Mouse (Mus musculus) MEL (cell line): Measurements from ENCODE around the gene Arhgef3. TPM values are rescaled to one million over a fixed set of nuclear protein-coding genes. Genes with fewer than 3 reads are reported as not detected.

Experiments used
- DNase-seq: peaks from one replicate; pipeline ENCODE4 v3.0.0; 2011; ENCODE audit warnings: low read depth, low spot score
- H3K27ac ChIP-seq: 2 replicates; pipeline ENCODE4 v1.5.1; 2012; ENCODE audit warnings: low read depth, mild to moderate bottlenecking, control low read depth, low read length, moderate library complexity; ENCODE audit not compliant: control insufficient read depth
- H3K27me3 ChIP-seq, 2 experiments: fragments of 150-350 bp in 1 of 2; sonication (generic) in 1 of 2; 2 replicates each; pipeline ENCODE4 v1.6.1; 2012; ENCODE audit warnings: low read length in 2 of 2, mild to moderate bottlenecking in 2 of 2, improper control_type of control experiment in 1 of 2, moderate library complexity in 1 of 2; ENCODE audit not compliant: insufficient read depth in 2 of 2, control insufficient read depth in 1 of 2
- H3K36me3 ChIP-seq, 2 experiments: 2 replicates each; pipeline ENCODE4 v1.6.1; 2012 to 2014; ENCODE audit warnings: low read length in 2 of 2, improper control_type of control experiment in 1 of 2, inconsistent platforms in 1 of 2, mild to moderate bottlenecking in 1 of 2; ENCODE audit not compliant: insufficient read depth in 2 of 2, control insufficient read depth in 1 of 2
- H3K4me1 ChIP-seq, 2 experiments: fragments of 150-350 bp in 1 of 2; sonication (generic) in 1 of 2; 2 replicates each; pipeline ENCODE4 v1.6.1; 2012; ENCODE audit warnings: low read length in 2 of 2, improper control_type of control experiment in 1 of 2, mild to moderate bottlenecking in 1 of 2; ENCODE audit not compliant: insufficient read depth in 2 of 2, control insufficient read depth in 1 of 2
- H3K4me3 ChIP-seq, 2 experiments: fragments of 150-350 bp in 1 of 2; sonication (generic) in 1 of 2; 2 replicates each; pipeline ENCODE4 v1.5.1; 2012; ENCODE audit warnings: low read depth in 2 of 2, low read length in 2 of 2, mild to moderate bottlenecking in 2 of 2, moderate library complexity in 2 of 2, control low read depth in 1 of 2, improper control_type of control experiment in 1 of 2; ENCODE audit not compliant: control insufficient read depth in 1 of 2, insufficient read depth in 1 of 2
- H3K79me2 ChIP-seq: 2 replicates; pipeline ENCODE4 v1.6.1; 2012; ENCODE audit warnings: mild to moderate bottlenecking, low read length, moderate library complexity; ENCODE audit not compliant: control insufficient read depth, poor library complexity, insufficient read depth
- H3K9ac ChIP-seq: 2 replicates; pipeline ENCODE4 v1.6.1; 2012; ENCODE audit warnings: low read depth, mild to moderate bottlenecking, control low read depth, low read length, moderate library complexity; ENCODE audit not compliant: control insufficient read depth, poor library complexity, severe bottlenecking
- H3K9me3 ChIP-seq: fragments of 150-350 bp; sonication (generic); replicated peaks from 2 replicates; pipeline ENCODE4 v1.6.1; 2012; ENCODE audit warnings: mild to moderate bottlenecking, low read length, improper control_type of control experiment, moderate library complexity; ENCODE audit not compliant: insufficient read depth
- CHD2 ChIP-seq: IDR thresholded peaks from 2 replicates; pipeline ENCODE4 v1.6.1; 2011; ENCODE audit warnings: low read length, improper control_type of control experiment
- CTCF ChIP-seq, 3 experiments: IDR thresholded peaks in 2 of 3; conservative IDR thresholded peaks in 1 of 3; 2 replicates each; pipeline ENCODE4 v1.5.1; 2011 to 2012; ENCODE audit warnings: low read length in 3 of 3, low read depth in 2 of 3, mild to moderate bottlenecking in 2 of 3, improper control_type of control experiment in 1 of 3, inconsistent platforms in 1 of 3, mixed read lengths in 1 of 3, moderate library complexity in 1 of 3; ENCODE audit not compliant: control insufficient read depth in 1 of 3, insufficient read depth in 1 of 3, poor library complexity in 1 of 3, severe bottlenecking in 1 of 3
- EP300 ChIP-seq, 2 experiments: IDR thresholded peaks; 2 replicates each; pipeline ENCODE4 v1.6.1; 2011; ENCODE audit warnings: improper control_type of control experiment in 2 of 2, low read length in 2 of 2, low read depth in 1 of 2, mild to moderate bottlenecking in 1 of 2
- ETS1 ChIP-seq: IDR thresholded peaks from 2 replicates; pipeline ENCODE4 v1.6.1; 2012; ENCODE audit warnings: low read depth, mild to moderate bottlenecking, inconsistent platforms, low read length, improper control_type of control experiment, moderate library complexity
- GATA1 ChIP-seq: IDR thresholded peaks from 2 replicates; pipeline ENCODE4 v1.6.1; 2011; ENCODE audit warnings: low read depth, low read length, improper control_type of control experiment
- HCFC1 ChIP-seq: IDR thresholded peaks from 2 replicates; pipeline ENCODE4 v1.6.1; 2012; ENCODE audit warnings: low read depth, mild to moderate bottlenecking, inconsistent platforms, low read length, improper control_type of control experiment, moderate library complexity
- JUND ChIP-seq: IDR thresholded peaks from 2 replicates; pipeline ENCODE4 v1.6.1; 2011; ENCODE audit warnings: low read depth, mild to moderate bottlenecking, improper control_type of control experiment, low read length
- KAT2A ChIP-seq: conservative IDR thresholded peaks from 2 replicates; pipeline ENCODE4 v1.6.1; 2012; ENCODE audit warnings: low read depth, low read length, improper control_type of control experiment, inconsistent platforms
- MAFK ChIP-seq: IDR thresholded peaks from 2 replicates; pipeline ENCODE4 v1.6.1; 2011; ENCODE audit warnings: low read depth, mild to moderate bottlenecking, low read length, improper control_type of control experiment, borderline replicate concordance
- MAZ ChIP-seq: IDR thresholded peaks from 2 replicates; pipeline ENCODE4 v1.6.1; 2012; ENCODE audit warnings: low read depth, mild to moderate bottlenecking, inconsistent platforms, low read length, improper control_type of control experiment
- NELFE ChIP-seq: IDR thresholded peaks from 2 replicates; pipeline ENCODE4 v1.6.1; 2011; ENCODE audit warnings: low read depth, low read length, improper control_type of control experiment
- POLR2A ChIP-seq, 2 experiments: IDR thresholded peaks; 2 replicates each; pipeline ENCODE4 v1.6.1; 2011 to 2012; ENCODE audit warnings: low read length in 2 of 2, mild to moderate bottlenecking in 2 of 2, control low read depth in 1 of 2, improper control_type of control experiment in 1 of 2, low read depth in 1 of 2, moderate library complexity in 1 of 2; ENCODE audit not compliant: control insufficient read depth in 1 of 2, insufficient read depth in 1 of 2, poor library complexity in 1 of 2
- POLR2AphosphoS5 ChIP-seq: IDR thresholded peaks from 2 replicates; pipeline ENCODE4 v1.6.1; 2012; ENCODE audit warnings: low read depth, borderline replicate concordance, mild to moderate bottlenecking, inconsistent platforms, low read length, moderate library complexity, mixed read lengths
- RAD21 ChIP-seq: IDR thresholded peaks from 2 replicates; pipeline ENCODE4 v1.6.1; 2011; ENCODE audit warnings: mild to moderate bottlenecking, low read depth, low read length, improper control_type of control experiment
- RCOR1 ChIP-seq: IDR thresholded peaks from 2 replicates; pipeline ENCODE4 v1.6.1; 2012; ENCODE audit warnings: low read depth, mild to moderate bottlenecking, inconsistent platforms, low read length, improper control_type of control experiment
- SIN3A ChIP-seq: IDR thresholded peaks from 2 replicates; pipeline ENCODE4 v1.6.1; 2012; ENCODE audit warnings: low read length, improper control_type of control experiment, inconsistent platforms
- TAL1 ChIP-seq: IDR thresholded peaks from 2 replicates; pipeline ENCODE4 v1.6.1; 2012; ENCODE audit warnings: mild to moderate bottlenecking, inconsistent platforms, low read length, moderate library complexity, mixed read lengths
- ZC3H11A ChIP-seq: IDR thresholded peaks from 2 replicates; pipeline ENCODE4 v1.6.1; 2012; ENCODE audit warnings: low read depth, mild to moderate bottlenecking, inconsistent platforms, low read length, improper control_type of control experiment
- ZKSCAN1 ChIP-seq: IDR thresholded peaks from 2 replicates; pipeline ENCODE4 v1.6.1; 2012; ENCODE audit warnings: low read depth, mild to moderate bottlenecking, inconsistent platforms, low read length, improper control_type of control experiment, moderate library complexity
- ZMIZ1 ChIP-seq: IDR thresholded peaks from 2 replicates; pipeline ENCODE4 v1.6.1; 2012; ENCODE audit warnings: low read depth, mild to moderate bottlenecking, inconsistent platforms, low read length, improper control_type of control experiment, moderate library complexity
- polyA plus RNA-seq, 2 experiments: library from polyadenylated mRNA; stranded (reverse) in 1 of 2; unstranded in 1 of 2; fragments of >175 nt in 1 of 2; fragments of >200 nt in 1 of 2; gene quantifications; 2 replicates each; pipeline versions ENCODE4 v1.2.1 to v1.2.4; 2012; ENCODE audit warnings: low replicate concordance in 2 of 2, low read depth in 1 of 2; ENCODE audit not compliant: insufficient read length in 2 of 2, insufficient read depth in 1 of 2, missing spikeins in 1 of 2
- total RNA-seq: library from RNA; depleted of rRNA; stranded (reverse); fragments of 300-350 nt; gene quantifications from 2 replicates; pipeline ENCODE4 v1.2.3, GENCODE M21; 2012

The Arhgef3 gene
- total and polyA plus RNA-seq, 3 experiments: 2.1 to 2.7 TPM; not detected in 1

DNA sequence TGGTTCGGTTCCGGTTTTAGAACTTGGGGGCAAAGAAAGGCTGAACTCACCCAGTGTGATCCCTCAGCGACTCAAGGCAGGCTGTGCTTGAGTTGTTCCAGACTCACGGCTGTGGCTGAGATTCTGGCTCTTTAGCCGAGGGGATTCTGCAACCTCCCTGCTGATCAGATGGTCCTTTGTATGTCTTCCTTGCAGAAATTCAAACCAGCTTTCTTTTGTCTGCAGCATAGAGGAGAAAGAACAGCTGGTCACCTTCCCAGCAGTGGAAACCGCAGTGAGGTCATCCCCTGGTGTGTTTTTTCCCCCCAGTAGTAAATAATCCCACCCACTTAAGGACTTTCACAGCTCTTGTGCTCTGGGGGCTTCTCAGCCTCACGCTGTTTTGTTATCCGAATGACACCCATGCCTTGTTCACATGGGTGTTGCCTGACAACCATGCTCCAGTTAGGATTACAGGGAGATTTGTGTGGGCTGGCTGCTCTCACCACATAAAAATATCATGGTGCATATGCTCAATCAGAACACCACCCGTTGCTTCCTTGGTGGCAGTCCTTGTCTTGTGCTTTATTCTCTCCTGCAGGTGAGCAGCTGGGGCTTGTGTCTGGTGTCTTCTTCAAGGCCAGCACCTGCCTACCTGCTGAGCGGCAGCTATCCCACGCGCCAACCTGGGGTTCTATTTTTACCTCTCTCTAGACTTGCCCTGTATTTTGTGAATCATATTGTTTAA lies 8.8 kb upstream of the Arhgef3 start:
- no peak for TF ChIP-seq KAT2A
- TF ChIP-seq ETS1: no peak
- TF ChIP-seq ZMIZ1: no peak
- no peak for TF ChIP-seq ZKSCAN1

DNA sequence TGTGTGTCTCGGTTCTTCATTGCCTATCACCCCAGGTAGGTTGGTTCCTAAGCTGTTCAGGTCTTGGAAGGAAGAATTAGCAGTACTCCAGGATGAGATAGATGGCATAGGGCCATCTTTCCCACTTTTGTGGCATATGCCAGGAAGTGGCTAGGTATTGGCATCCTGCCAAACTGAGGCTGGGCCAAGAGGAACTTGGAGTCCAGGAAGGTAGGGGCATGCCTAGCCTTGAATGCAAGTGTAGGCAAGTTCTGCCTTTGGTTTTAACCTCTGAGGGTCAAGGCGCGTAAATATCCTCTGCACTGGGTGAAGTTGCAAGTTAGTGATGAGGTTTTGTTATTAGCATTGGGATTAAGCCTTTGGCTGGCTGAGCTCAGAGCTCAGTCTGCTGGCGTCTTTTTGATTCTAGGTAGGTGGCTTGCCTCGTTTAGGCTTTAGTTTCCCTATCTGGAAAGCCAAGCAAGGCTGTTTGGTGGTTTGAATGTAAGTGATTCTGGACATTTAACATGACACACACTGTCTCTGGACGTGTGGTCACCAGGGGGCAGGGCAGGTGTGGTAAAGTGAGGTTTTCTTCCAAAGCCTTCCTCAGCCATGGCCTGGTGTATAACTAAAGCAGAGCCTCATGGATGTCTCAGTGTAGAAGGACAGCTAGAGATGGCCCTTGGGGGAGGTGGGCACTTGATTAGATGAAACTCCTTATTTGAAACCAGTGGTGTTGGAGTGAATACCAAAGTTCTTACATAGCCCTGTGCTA lies 5.8 kb upstream of the Arhgef3 start:
- Histone ChIP-seq H3K9ac (no peak overlapping the region), H3K9me3 (no peaks in the 10 kb centered on the region), H3K4me1 (no peaks in the 10 kb centered on the region), H3K36me3 (no peaks in the 10 kb centered on the region), H3K27me3 (no peaks in the 10 kb centered on the region; a peak in 1 of 4 replicates), H3K27ac (no peak overlapping the region), H3K79me2 (no peaks in the 10 kb centered on the region), H3K4me3 (no peak overlapping the region)
- DNase-seq: no peak
- no peak for TF ChIP-seq POLR2A (IDR thresholded peaks at IDR 0.05; ENCODE audit: control insufficient read depth in 1 of 2, insufficient read depth in 1 of 2, low read depth in 1 of 2, low read length in 2 of 2, poor library complexity in 1 of 2)
- no peak for TF ChIP-seq SIN3A
- TF ChIP-seq EP300 (IDR thresholded peaks at IDR 0.05; ENCODE audit: low read depth in 1 of 2, low read length in 2 of 2): no peak
- TF ChIP-seq CTCF (IDR thresholded peaks at IDR 0.05 in 2 of 3, conservative IDR thresholded peaks at IDR 0.05 in 1 of 3; ENCODE audit: control insufficient read depth in 1 of 3, insufficient read depth in 1 of 3, low read depth in 2 of 3, low read length in 3 of 3, poor library complexity in 1 of 3, severe bottlenecking in 1 of 3): no peak
- TF ChIP-seq MAZ: no peak
- no peak for TF ChIP-seq RCOR1
- no peak for TF ChIP-seq ZC3H11A
- no peak for TF ChIP-seq TAL1
- TF ChIP-seq HCFC1: no peak
- TF ChIP-seq POLR2AphosphoS5: no peak
- TF ChIP-seq NELFE: no peak
- no peak for TF ChIP-seq MAFK
- TF ChIP-seq JUND: no peak
- no peak for TF ChIP-seq GATA1
- TF ChIP-seq RAD21: no peak
- no peak for TF ChIP-seq ETS1
- no peak for TF ChIP-seq CHD2
- no peak for TF ChIP-seq KAT2A
- no peak for TF ChIP-seq ZKSCAN1

More for the DNA sequence above, 8.8 kb upstream of the Arhgef3 start:
- Histone ChIP-seq H3K79me2 (no peaks in the 10 kb centered on the region), H3K4me3 (no peak overlapping the region), H3K9ac (no peak overlapping the region), H3K9me3 (no peaks in the 10 kb centered on the region), H3K27me3 (peaks cover 0 to 6% of the 10 kb centered on the region in 2 experiments; a peak in 2 of 4 replicates), H3K4me1 (no peaks in the 10 kb centered on the region), H3K27ac (no peak overlapping the region), H3K36me3 (no peaks in the 10 kb centered on the region)
- no peak for DNase-seq
